Mouse (Mus musculus): Measurements from ENCODE around the gene B9d2. TPM values are rescaled to one million over a fixed set of nuclear protein-coding genes. Genes with fewer than 3 reads are reported as not detected.
A peak's percentile ranks its signal among the peaks of the same experiment; 100 is the strongest.

Gene B9d2
- polyA plus RNA-seq, 1 experiment from 2014 or later, result 42.9 TPM

GRCm38 (mm10) chr7:25707581-25708292 lies 27.2 kb downstream of the B9d2 start:
- H3K9ac ChIP-seq (replicated peaks), result no peak overlapping the region
- H3K27ac ChIP-seq (replicated peaks), result peak overlapping the region; percentile 48; the same call in 1 of the 2 replicates
- no peaks in the 10 kb centered on the region for H3K9me3 ChIP-seq (replicated peaks)
- H3K36me3 ChIP-seq, result peaks cover 6% of the 10 kb centered on the region
- ATAC-seq (ENCODE audit: low FRiP score), result no peak
- H3K27me3 ChIP-seq (replicated peaks), result peaks cover 9% of the 10 kb centered on the region
- no peak overlapping the region for H3K4me2 ChIP-seq
- H3K4me3 ChIP-seq (replicated peaks), result no peak overlapping the region
- 71% methylated on average over 15 of the region's 15 CpGs for WGBS
- H3K4me1 ChIP-seq, result peaks cover 31% of the 10 kb centered on the region

DNA sequence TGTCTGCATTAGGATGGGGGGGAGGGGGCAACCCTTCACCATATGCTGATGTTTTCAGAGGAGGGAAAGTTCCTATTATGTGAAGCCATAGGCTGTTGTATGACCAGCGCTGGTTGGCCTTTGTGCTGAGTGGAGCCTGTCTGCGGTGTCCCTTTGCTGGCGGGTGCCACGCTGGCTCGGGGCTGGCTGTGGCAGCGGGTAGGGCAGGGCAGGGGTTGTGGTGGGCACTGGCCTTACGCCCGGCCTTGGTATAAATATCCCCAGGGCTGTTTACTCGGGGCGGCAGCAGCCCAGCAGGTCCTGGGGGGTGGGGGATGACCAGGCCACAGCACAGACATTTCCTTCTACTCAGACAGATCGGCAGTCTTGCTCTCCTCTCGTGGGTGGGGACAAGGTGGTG lies 29.4 kb downstream of the B9d2 start:
- no peaks in the 10 kb centered on the region for H3K9me3 ChIP-seq (replicated peaks)
- H3K4me3 ChIP-seq (replicated peaks), result no peak overlapping the region
- no peak for ATAC-seq (ENCODE audit: low FRiP score)
- H3K9ac ChIP-seq (replicated peaks), result no peak overlapping the region
- 23% methylated on average over 12 of the region's 12 CpGs for WGBS
- H3K27ac ChIP-seq (replicated peaks), result no peak overlapping the region
- peaks cover 29% of the 10 kb centered on the region for H3K36me3 ChIP-seq
- peaks cover 17% of the 10 kb centered on the region for H3K4me1 ChIP-seq
- H3K27me3 ChIP-seq (replicated peaks), result no peaks in the 10 kb centered on the region
- peak overlapping the region; percentile 22; the same call in 1 of the 2 replicates for H3K4me2 ChIP-seq

- Histone ChIP-seq H3K4me3 (replicated peaks) (no peak overlapping the region), H3K27ac (replicated peaks) (no peak overlapping the region), H3K4me1 (peaks cover 14% of the 10 kb centered on the region), H3K4me2 (peak overlapping the region; percentile 22), H3K36me3 (peaks cover 35% of the 10 kb centered on the region), H3K9me3 (replicated peaks) (no peaks in the 10 kb centered on the region), H3K27me3 (replicated peaks) (no peaks in the 10 kb centered on the region), H3K9ac (replicated peaks) (peak overlapping the region; percentile 28; the same call in 1 of the 2 replicates)
- ATAC-seq (ENCODE audit: low FRiP score), result 0 out of 2 replicates have a peak, but pooled peaks have one; percentile 20
- WGBS, result 30% methylated on average over 5 of the region's 7 CpGs
These were observed 30.0 kb downstream of the B9d2 start for GRCm38 (mm10) chr7:25710519-25711130.

- Histone ChIP-seq H3K27me3 (replicated peaks) (no peaks in the 10 kb centered on the region), H3K4me2 (no peak overlapping the region), H3K4me1 (peaks cover 14% of the 10 kb centered on the region), H3K27ac (replicated peaks) (no peak overlapping the region), H3K36me3 (peaks cover 41% of the 10 kb centered on the region), H3K4me3 (replicated peaks) (no peak overlapping the region), H3K9ac (replicated peaks) (no peak overlapping the region), H3K9me3 (replicated peaks) (no peaks in the 10 kb centered on the region)
- ATAC-seq (ENCODE audit: low FRiP score), result no peak
- 69% methylated on average over 5 of the region's 5 CpGs for WGBS
These were observed 30.6 kb downstream of the B9d2 start for GRCm38 (mm10) chr7:25711165-25711564.

GRCm38 (mm10) chr7:25711731-25712197 lies 31.2 kb downstream of the B9d2 start:
- 0 out of 2 replicates have a peak overlapping the region, but pooled peaks have one; percentile 8 for H3K27ac ChIP-seq (replicated peaks)
- no peaks in the 10 kb centered on the region for H3K9me3 ChIP-seq (replicated peaks)
- peaks cover 41% of the 10 kb centered on the region for H3K36me3 ChIP-seq
- no peak overlapping the region for H3K9ac ChIP-seq (replicated peaks)
- no peak overlapping the region for H3K4me3 ChIP-seq (replicated peaks)
- no peaks in the 10 kb centered on the region for H3K27me3 ChIP-seq (replicated peaks)
- ATAC-seq (ENCODE audit: low FRiP score), result no peak
- WGBS, result 33% methylated on average over 7 of the region's 7 CpGs
- no peak overlapping the region for H3K4me2 ChIP-seq
- peaks cover 14% of the 10 kb centered on the region for H3K4me1 ChIP-seq

- Histone ChIP-seq H3K27me3 (replicated peaks) (no peaks in the 10 kb centered on the region), H3K36me3 (peaks cover 41% of the 10 kb centered on the region), H3K4me3 (replicated peaks) (no peak overlapping the region), H3K9ac (replicated peaks) (no peak overlapping the region), H3K4me2 (no peak overlapping the region), H3K4me1 (peaks cover 23% of the 10 kb centered on the region), H3K27ac (replicated peaks) (no peak overlapping the region), H3K9me3 (replicated peaks) (no peaks in the 10 kb centered on the region)
- no peak for ATAC-seq (ENCODE audit: low FRiP score)
- WGBS, result 90% methylated on average over 9 of the region's 9 CpGs
These were observed 32.2 kb downstream of the B9d2 start for GRCm38 (mm10) chr7:25712801-25713200.

GRCm38 (mm10) chr7:25714581-25714980 lies 34.0 kb downstream of the B9d2 start:
- WGBS, result 94% methylated on average over 8 of the region's 8 CpGs
- H3K4me2 ChIP-seq, result no peak overlapping the region

DNA sequence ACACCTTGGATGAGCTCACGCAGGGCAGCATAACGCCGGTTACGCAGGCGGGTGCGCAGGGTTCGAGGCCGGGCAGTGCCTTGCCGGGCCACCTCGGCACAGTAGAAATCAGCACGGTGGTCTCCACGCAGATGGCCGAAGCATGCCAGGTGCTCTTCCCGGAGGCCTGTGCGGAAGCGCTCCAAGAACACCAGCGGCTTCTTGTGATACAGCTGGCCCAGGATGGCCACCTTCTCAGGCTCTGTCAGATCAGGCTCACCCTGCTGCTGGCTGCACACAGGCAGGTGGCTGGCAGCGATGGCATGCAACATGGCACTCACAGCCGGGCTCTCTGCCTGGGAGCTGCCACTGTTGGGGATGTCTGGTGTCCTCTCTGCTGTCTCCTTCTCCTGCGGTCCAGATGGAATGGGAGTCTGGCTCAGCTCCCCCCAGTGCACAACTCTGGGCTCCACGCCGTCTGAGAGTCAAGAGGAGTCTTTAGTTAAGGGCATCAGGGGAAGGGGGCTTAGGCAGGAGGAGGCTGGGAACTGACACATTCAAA lies 35.2 kb downstream of the B9d2 start:
- Histone ChIP-seq H3K4me3 (replicated peaks) (no peak overlapping the region), H3K36me3 (peaks cover 49% of the 10 kb centered on the region), H3K9me3 (replicated peaks) (no peaks in the 10 kb centered on the region), H3K27me3 (replicated peaks) (no peaks in the 10 kb centered on the region), H3K4me2 (no peak overlapping the region), H3K4me1 (peaks cover 25% of the 10 kb centered on the region), H3K27ac (replicated peaks) (no peak overlapping the region), H3K9ac (replicated peaks) (no peak overlapping the region)
- WGBS, result 96% methylated on average over 22 of the region's 22 CpGs
- ATAC-seq (ENCODE audit: low FRiP score), result no peak

More at GRCm38 (mm10) chr7:25714581-25714980, 34.0 kb downstream of the B9d2 start:
- no peak overlapping the region for H3K9ac ChIP-seq (replicated peaks)
- no peak overlapping the region for H3K4me3 ChIP-seq (replicated peaks)
- H3K27me3 ChIP-seq (replicated peaks), result no peaks in the 10 kb centered on the region
- H3K4me1 ChIP-seq, result peaks cover 34% of the 10 kb centered on the region
- peaks cover 41% of the 10 kb centered on the region for H3K36me3 ChIP-seq
- H3K27ac ChIP-seq (replicated peaks), result no peak overlapping the region
- no peaks in the 10 kb centered on the region for H3K9me3 ChIP-seq (replicated peaks)
- ATAC-seq (ENCODE audit: low FRiP score), result no peak

- Histone ChIP-seq H3K27me3 (replicated peaks) (no peaks in the 10 kb centered on the region), H3K27ac (replicated peaks) (no peak overlapping the region), H3K4me1 (peaks cover 23% of the 10 kb centered on the region), H3K4me2 (peak overlapping the region; percentile 85), H3K9ac (replicated peaks) (no peak overlapping the region), H3K4me3 (replicated peaks) (no peak overlapping the region; the same call in 1 of the 2 replicates), H3K36me3 (peaks cover 57% of the 10 kb centered on the region), H3K9me3 (replicated peaks) (no peaks in the 10 kb centered on the region)
- no peak for ATAC-seq (ENCODE audit: low FRiP score)
- WGBS, result 92% methylated on average over 3 of the region's 3 CpGs
These were observed 36.9 kb downstream of the B9d2 start for GRCm38 (mm10) chr7:25717478-25717877.

DNA sequence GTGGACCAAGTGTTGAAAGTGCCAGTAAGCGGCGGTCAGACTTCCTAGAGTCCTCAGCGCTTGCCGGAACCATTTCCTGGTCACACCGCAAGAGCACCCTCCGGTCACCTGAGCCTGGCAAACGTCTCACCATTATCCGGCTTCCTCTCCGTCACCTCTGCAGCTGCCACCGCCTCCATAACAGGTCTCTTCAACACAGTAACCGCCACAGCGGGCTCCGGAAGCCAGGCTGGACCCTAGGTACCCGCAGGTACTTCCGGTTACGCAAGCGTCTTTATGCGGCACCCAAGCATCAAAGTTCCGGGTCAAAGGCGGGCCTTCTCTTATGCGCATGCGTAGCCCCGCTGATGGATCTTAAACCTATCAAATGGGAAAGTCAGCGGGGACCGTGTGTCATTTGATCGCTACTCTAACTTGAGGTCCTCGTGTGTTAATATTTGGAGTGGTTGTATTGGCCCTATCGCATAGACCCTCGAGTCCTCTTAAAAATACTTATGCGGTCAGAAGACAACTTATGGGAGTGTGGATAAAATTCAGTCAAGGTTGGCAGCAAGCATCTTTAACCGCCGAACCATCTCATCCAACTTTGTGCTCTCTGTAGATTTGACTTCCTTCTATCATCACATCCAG lies 38.3 kb downstream of the B9d2 start, which contains the start of gene Ccdc97:
TSS of gene Ccdc97 (minus strand) at position 301 of the 630 bp plus-strand sequence.
- no peaks in the 10 kb centered on the region for H3K9me3 ChIP-seq (replicated peaks)
- H3K27ac ChIP-seq (replicated peaks), result peak within 1 kb of the TSS; percentile 88
- H3K36me3 ChIP-seq, result peaks cover 57% of the 10 kb centered on the region
- peak; percentile 84 for ATAC-seq (ENCODE audit: low FRiP score)
- H3K4me1 ChIP-seq, result peaks cover 23% of the 10 kb centered on the region
- H3K27me3 ChIP-seq (replicated peaks), result no peaks in the 10 kb centered on the region
- H3K9ac ChIP-seq (replicated peaks), result peak within 1 kb of the TSS; percentile 74
- H3K4me2 ChIP-seq, result peak within 1 kb of the TSS; percentile 85
- 5% methylated on average over 32 of the region's 32 CpGs for WGBS
- H3K4me3 ChIP-seq (replicated peaks), result peak within 1 kb of the TSS; percentile 77
